Mouse (Mus musculus): ENCODE results near the gene Rgs6.

DNA sequence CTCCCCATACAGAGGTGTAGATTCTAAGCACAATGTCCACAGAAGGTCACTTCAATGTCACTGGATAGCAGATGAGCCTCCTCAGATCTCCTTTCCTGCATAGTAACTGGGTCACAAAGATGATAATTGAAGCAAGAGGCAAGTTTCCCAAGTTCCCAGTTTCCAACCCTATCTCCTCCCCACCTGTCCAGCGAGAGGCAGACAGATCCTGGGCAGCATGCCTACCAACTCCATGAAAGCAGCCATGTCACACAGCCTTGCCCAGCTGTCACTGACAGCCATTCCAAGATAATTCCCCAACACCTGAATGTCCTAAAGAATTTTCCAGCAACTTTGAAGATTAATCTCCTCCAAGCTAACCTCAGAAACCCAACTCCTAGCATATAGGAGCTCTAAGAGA is 399.6 kb downstream of the Rgs6 start:
- TF ChIP-seq POLR2A (IDR thresholded peaks at IDR 0.05; ENCODE audit: extremely low read depth, insufficient read depth, low read length) (no peak), CTCF (IDR thresholded peaks at IDR 0.05; ENCODE audit: low read depth, low read length) (no peak)
